In the genomic region with DNA sequence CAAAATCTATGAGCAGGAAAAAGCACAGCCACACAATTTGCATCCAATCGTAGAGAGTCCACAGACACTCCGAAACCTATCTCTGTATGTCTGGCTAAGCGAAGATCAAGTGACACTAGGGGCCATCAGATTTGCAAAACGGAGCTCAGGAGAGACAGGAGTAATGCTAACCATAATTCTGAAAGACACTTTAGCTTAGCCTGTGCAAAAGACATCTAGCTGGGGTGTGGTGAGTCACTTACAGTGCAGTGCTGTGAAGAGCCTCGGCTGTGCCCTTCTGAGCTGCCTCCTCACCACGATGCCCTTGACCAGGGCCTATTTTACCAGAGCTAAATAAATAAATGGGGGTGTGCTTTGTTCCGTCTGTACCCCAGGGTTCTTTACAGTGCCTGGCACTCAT, we compare ENCODE assay signal across 15 mouse cellular contexts.
"Had no signal": no experiment of that assay in that cellular context is flagged by ENCODE, and none has a peak within 500 bp of the region (broad histone marks: within the 10 kb centered on the region; RNA-seq: fewer than 3 reads in every experiment).

No protein-coding gene starts in this region.

- H3K27me3 ChIP-seq: neural tube, embryonic 15.5 days; stomach, embryonic 15.5 days had no signal

- H3K4me1 ChIP-seq: stomach, embryonic 15.5 days had no signal

- H3K9me3 ChIP-seq: neural tube, embryonic 15.5 days; stomach, embryonic 15.5 days had no signal

- H3K9ac ChIP-seq: neural tube, embryonic 15.5 days; stomach, embryonic 15.5 days had no signal

- H3K4me3 ChIP-seq: neural tube, embryonic 15.5 days; stomach, embryonic 15.5 days had no signal

- DNase-seq: retina, postnatal 1 day; right cerebral cortex, adult 18-20 months; right cerebral cortex, postnatal 14 days; right cerebral cortex, postnatal 25 days; right cerebral cortex, postnatal 4 days; spleen, adult 18-20 months; thymus, adult 18-20 months; thymus, adult 2 months; thymus, postnatal 14 days; thymus, postnatal 25 days; thymus, postnatal 36 days; thymus, postnatal 4 days had no signal

- H3K4me2 ChIP-seq: neural tube, embryonic 15.5 days; stomach, embryonic 15.5 days had no signal

- H3K36me3 ChIP-seq: neural tube, embryonic 15.5 days; stomach, embryonic 15.5 days had no signal

- H3K27ac ChIP-seq: neural tube, embryonic 15.5 days; stomach, embryonic 15.5 days; stomach, postnatal 0 days had no signal
